Mouse (Mus musculus) liver, adult (tissue): Measurements from ENCODE around the gene Trim31.

Experiments
- GATA4 ChIP-seq: IDR thresholded peaks from 2 replicates; pipeline ENCODE4 v1.6.1; 2014; ENCODE audit warnings: mild to moderate bottlenecking, low read length; ENCODE audit not compliant: insufficient replicate concordance

Trim31 gene

GRCm38 (mm10) chr17:36897552-36898205 is at the start of gene Trim31:
TSS of gene Trim31 (plus strand) at chr17:36898118.
- no peak for TF ChIP-seq GATA4

DNA sequence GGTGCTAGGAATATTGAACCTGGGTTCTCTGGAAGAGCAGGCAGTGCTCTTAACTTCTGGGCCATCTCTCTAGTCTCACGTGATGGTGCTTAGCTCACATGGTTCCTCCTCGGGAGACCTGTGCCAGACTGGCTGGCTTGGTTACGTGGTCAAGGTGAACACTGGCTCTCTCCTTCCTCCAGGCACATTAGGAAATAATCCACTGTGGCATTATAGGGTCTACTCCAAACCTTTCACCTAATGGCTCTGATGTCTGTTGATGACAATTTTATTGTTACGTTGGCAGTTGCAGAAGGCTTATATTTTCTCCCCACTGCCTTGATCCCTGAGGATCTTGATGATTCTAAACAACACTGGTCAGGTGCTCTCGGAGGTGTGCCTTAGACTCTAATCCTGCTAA is 49.0 kb upstream of the Trim31 start:
- TF ChIP-seq GATA4 = no peak

GRCm38 (mm10) chr17:36849992-36850391 is 47.9 kb upstream of the Trim31 start:
- no peak for TF ChIP-seq GATA4

GRCm38 (mm10) chr17:36851200-36851599 is 46.7 kb upstream of the Trim31 start:
- no peak for TF ChIP-seq GATA4

- no peak for TF ChIP-seq GATA4
Measured at GRCm38 (mm10) chr17:36851627-36852026, 46.3 kb upstream of the Trim31 start.

DNA sequence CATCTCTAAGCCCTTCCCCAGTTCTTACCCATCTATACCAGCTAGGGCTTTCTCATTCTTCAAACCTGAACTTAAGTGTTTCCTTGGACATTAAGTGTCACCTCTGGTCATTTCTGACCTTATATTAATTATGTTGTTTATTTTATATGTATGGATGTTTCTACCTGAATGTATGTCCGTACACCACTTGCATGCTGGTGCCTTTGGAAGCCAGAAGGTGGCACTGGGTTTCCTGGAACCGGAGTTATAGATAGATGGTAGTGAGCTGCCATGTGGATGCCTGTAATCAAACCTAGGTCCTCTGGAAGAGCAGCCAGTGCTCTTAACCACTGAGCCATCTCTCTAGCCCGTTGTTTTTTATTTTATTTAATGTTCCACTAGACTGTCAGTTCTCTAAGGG is 42.4 kb upstream of the Trim31 start:
- no peak for TF ChIP-seq GATA4

- TF ChIP-seq GATA4 = no peak
Measured at GRCm38 (mm10) chr17:36856236-36856635, 41.7 kb upstream of the Trim31 start.

DNA sequence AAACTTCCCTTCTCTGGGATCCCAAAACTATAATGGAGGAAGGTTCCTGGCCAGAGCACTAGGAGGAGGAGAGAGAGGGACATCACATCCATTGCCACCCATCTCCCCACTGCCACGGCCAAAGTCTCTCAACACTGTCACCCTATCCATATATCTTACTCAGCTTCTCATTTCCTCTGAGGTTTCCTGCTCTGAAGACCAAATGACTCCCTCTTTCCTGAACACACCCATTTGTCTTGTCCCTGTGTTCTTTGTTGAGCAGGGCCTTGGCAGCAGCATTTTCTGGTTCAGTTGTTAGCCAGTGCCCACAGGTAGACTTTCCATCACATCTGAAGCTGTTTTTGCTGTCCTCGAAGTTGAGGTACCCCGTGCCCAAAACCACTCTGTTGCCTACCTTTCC is 39.7 kb upstream of the Trim31 start:
- TF ChIP-seq GATA4 = no peak

DNA sequence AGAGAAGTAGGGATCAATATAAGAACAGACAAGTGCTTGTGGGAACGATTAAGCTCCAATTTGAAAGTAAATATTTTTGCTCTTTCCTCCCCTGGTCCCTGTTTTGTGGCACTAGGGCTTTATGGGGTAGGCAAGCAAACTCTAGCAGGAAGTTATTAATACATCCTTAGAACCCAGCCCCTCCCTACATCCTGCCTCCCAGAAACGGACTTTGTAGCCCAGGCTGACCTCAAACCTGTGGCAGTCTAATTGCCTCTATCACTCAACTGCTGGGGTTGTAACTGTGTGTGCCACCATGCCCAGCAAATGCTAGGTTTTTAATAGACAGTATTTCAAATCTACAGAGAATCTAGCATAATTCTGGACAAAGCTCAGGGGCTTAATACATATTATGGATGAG is 36.2 kb upstream of the Trim31 start:
- TF ChIP-seq GATA4 = no peak

- TF ChIP-seq GATA4 = no peak
Measured at GRCm38 (mm10) chr17:36866719-36867527, 31.0 kb upstream of the Trim31 start, which contains the start of gene Trim15. TSS of gene Trim15 (minus strand) at chr17:36867210.

DNA sequence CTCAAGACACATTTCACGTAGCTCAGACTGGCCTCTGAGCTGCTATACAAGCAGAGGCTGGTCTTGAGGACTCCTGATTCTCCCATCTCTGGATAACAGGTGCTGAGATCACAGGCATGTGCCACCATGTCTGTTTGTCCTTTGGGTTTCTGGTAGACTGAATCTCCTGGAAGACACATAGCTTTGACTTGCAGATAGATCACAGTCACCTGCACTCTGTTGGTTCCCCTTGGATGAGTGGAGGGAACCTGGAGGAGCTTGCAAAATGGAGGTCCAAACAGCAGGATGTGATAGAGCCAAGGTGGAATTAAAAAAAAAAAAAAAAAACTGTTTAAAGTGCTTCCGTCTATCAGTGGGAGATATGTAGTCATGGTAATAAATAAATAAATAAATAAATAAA is 29.1 kb upstream of the Trim31 start:
- no peak for TF ChIP-seq GATA4

DNA sequence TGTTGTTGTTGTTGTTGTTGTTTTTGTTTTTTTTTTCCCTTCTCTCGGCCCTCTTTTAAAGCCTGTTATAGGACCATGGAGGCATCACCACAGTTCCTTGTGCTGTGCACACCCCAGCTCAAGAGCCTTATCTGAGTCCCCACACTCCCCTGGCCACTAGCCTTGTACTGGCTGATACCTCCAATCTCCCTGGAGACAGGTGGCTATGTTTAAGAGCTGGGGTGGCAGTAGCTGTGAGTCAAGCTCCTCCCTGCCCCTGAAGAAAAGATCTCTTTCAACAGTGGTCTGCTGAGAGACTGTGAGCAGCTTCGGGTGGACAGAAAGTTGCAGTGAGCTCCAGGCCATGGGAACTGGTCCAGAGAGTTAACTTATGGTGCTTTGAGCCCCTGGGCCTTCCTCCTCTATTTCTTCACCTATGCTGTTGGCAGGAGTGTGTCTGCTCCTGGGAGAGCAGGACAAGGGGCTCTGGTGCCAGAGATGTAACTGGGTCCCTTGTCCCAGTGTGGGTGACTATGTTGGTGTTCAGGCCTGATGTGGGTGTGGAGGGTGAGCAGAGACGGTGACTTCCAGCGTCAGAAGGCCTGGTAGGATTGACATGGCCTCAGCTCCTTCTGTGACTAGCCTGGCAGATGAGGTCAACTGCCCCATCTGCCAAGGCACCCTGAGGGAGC is 28.5 kb upstream of the Trim31 start, which contains the start of gene Trim10:
Gene Trim10, plus strand, starts transcription at position 291 of the 671 bp plus-strand sequence.
- no peak for TF ChIP-seq GATA4

GRCm38 (mm10) chr17:36869955-36870810 is 27.7 kb upstream of the Trim31 start:
- TF ChIP-seq GATA4 = no peak

- no peak for TF ChIP-seq GATA4
Measured at GRCm38 (mm10) chr17:36874636-36875035, 23.3 kb upstream of the Trim31 start.

- no peak for TF ChIP-seq GATA4
Measured at GRCm38 (mm10) chr17:36883350-36883749, 14.6 kb upstream of the Trim31 start.
